Mouse (Mus musculus) 3134 (cell line): ENCODE results near the gene Ptpn12.

Source experiments
- DNase-seq: peaks from one replicate; pipeline ENCODE4 v3.0.0-alpha.2; 2011; ENCODE audit warnings: low spot score; ENCODE audit not compliant: insufficient read length; ENCODE audit errors: extremely low read depth

Ptpn12 gene

GRCm38 (mm10) chr5:21055820-21056531 is at the start of gene Ptpn12:
Gene Ptpn12, minus strand, starts transcription at chr5:21055911.
- peak; percentile 95 for DNase-seq

DNA sequence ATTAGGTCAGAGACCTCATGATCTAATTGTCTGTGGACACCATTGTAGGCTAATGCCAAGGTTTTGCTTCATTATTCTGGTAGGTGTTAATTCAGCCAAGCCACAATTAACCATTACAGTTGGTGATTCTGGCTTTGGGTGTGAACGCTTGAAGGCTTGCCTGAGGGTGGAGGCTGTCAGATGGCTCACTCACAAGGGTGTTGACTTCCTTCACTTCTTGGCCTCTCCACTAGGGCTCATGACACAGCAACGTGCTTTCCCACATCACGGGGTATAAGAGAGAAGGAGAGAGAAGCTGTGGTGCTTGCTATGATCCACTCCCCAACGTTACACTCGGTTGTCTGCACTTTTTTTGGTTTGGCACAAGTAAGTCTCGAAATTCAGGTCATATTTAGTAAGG is 35.5 kb upstream of the Ptpn12 start:
- DNase-seq, result no peak

DNA sequence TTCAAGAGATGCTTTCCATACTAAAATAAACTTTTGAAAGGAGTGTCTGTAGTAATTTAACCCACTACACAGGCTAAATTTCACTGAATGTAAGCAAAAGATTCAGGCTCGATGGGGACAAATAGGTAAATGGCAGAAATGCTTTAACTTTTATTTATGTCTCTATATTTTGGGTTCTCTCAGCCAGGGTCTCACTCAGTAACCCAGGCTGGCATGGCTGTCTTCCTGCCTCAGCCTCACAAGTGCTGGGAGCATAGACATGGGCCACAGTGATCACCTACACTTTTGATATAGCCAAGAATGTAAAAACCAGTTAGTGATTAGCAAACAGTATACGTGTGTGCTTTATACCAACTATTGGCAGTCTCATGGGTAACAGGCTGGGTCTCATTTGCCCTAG is 1.5 kb upstream of the Ptpn12 start:
- no peak for DNase-seq

- no peak for DNase-seq
These were observed 884 bp upstream of the Ptpn12 start for GRCm38 (mm10) chr5:21056595-21056994.

DNA sequence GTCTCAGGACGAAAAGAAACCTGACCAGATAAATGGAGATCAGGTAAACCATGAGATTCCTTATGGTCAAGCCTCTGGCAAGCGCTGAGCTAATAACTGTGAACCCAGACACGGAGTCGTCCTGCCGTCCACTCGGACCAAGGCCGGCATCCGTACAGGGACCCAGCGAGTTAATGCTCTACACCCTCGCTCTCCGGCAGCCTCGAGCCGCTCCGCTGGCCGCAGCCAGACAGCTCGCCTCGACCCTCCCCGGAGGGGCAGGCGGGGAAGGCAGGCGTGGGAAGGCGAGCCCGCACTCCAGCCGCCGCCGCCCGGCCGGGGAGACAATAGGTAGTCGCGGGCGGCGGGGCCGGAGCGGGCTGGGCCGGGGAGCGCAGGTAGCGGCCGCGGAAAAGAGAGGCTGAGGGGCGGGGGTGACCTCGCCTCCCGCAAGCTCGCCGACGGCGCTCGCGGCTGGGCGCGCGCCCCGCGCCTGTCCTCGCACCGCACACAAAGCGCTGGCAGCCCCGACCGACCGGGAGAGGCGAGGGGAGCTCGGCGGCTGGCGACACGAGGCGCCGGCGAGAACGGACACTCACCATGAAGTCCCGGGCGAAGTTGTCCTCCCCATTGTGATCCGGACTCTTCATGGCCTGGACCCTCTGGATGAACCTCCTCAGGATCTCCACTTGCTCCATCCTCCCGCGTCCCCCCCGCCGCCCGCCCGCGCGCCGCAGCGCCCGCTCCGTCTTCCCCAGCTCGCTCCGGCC is 466 bp downstream of the Ptpn12 start:
- DNase-seq, result peak; percentile 53

DNA sequence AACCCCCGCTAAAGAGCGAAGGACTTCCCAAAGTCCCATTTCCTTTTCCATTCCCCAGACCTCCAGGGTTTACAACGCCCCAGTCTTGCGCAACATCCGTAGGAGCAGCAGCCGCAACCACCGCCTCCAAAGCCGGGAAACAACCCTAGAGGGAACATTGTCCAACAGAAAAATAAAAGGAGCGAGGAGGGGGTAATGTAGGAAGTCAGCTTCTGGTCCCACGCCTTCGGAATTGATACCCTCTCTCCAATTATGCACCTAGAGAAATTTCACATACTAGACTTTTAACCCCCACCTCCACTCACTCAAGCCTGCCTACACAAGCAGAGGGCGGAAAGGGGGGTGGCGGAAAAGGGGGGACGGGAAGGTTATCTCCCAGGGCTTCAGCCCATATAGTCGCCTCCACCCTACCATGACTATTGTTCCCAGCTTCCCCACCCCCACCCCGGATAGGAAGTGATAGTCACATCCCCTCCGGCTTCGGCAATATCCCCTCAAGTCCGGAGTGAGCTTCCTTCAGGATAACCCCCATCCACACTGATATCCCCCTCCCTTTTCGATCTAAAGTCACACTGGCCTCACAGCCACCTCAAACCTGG is 1.1 kb downstream of the Ptpn12 start:
- peak; percentile 65 for DNase-seq

DNA sequence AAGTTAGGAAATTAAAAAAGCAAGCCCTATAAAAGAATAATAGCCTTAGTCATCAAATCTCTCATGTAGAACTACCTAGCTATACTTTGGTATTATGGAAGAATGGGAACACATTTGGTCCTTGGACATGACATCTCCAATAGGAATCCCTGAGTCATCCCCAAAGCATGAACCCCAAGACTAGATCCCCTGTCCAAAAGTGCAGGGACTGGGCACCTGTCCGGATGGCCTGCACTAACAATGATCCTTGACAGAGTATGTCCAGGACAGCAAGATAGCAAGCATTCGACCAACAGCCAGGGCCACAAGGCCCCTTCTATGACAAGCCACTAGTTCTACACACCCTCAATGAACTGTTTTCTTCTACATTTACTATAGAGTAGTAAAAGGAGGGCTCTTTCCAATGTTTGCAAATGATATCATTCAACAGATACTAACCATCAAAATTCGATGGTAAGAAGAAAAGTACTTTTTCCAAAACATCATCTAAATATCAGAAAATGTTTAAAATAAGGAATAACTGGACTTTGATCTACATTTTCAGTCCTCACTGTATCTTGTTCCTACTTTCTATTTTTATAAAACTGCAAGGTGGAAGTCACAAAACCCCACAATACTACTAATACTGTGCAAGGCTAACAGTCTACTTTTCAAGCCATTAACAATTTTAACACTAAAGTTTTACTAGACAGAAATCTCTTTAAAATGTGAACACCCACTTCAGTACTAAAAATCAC is 2.0 kb downstream of the Ptpn12 start:
- DNase-seq, result peak; percentile 21

DNA sequence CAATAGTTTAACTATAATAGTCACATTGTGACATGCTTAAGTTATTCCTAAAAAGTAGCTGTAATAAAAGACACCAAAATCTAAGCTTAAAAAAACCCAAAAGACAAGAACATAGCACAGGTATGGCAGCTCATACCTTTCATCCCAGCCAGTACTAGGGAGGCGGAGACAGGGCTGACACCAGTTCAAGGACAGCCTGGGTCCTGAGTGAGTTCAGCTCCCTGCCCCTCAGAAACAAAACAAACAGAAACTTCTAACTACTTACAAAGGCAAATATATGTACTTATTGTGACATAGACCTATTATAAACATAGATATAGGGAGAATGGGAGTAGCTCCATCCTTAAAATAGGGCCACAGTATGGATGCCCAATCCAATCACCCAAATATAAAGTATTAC is 3.2 kb downstream of the Ptpn12 start:
- no peak for DNase-seq

DNA sequence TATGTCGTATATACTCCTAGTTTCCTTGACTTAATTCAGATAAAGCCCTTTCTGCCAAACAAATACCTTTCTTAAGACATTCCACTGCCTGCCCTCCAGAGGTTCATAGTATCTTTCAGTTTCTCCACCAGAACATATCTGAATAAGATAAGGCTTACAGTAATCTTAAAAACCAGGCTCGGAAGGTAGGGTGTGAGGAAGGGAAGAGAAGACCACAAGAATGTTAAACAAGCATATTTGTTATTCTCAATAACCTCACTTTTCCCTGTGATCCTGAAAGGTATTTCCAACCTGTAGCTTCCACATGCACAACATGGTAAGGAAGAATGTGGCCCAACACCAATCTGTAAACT is 5.0 kb downstream of the Ptpn12 start:
- no peak for DNase-seq

- DNase-seq, result no peak
These were observed 5.5 kb downstream of the Ptpn12 start for GRCm38 (mm10) chr5:21050061-21050769.

DNA sequence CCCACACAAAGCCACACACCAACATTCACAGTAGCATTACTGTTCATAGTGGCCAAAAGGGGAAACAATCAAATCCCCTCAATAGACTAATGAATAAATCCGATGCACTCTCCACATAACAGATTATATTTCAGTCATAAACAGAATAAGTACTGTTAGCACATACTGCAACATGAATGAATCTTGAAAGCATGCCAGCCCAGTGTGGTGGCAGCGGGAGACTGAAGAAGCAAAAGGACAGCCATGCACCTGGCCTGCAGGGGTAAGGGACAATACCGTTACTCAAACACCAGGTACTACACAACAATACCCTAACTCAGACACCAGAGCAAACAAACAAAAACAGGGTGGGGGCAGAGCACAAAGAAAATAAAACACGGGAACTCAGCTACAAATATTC is 6.7 kb downstream of the Ptpn12 start:
- no peak for DNase-seq

DNA sequence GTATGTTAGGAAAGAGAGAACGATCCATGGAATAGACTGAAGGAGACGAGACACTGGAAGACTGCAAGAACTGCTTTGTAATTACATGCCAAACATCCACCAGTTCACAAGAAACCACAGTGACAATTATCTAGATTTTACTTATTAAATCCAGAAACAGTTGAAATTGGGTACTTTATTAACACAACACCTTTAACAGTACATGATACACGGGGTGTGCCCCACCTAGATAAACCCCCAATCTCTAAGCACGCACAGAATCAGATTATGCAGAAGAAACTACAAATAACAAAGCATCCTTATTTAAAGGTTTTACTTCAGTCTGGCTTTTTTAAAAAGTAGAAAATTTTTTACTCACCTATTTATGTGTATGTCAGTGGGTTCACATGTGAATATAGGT is 8.6 kb downstream of the Ptpn12 start:
- no peak for DNase-seq

- no peak for DNase-seq
These were observed 9.3 kb downstream of the Ptpn12 start for GRCm38 (mm10) chr5:21046150-21047048.

- no peak for DNase-seq
These were observed 10.2 kb downstream of the Ptpn12 start for GRCm38 (mm10) chr5:21045462-21045861.

DNA sequence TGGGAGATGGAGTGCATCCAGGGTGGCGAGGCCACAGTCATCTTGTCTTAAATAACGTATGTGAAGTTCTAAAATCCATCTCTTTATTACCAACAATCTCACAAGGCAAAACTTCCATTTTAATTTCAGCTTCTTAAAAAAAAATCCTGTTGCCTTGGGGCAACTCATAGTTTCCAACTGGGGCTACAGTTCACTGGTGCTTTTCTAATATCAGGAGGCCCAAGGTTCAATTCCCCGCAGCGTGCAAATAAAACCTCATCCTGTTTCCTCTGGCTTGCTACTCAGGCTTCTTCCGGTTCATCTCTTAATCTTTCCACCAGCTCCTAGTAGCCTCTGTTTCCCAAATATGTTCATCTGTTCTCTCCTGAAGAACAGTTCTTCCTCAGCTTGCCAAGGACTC is 17.6 kb downstream of the Ptpn12 start:
- no peak for DNase-seq

DNA sequence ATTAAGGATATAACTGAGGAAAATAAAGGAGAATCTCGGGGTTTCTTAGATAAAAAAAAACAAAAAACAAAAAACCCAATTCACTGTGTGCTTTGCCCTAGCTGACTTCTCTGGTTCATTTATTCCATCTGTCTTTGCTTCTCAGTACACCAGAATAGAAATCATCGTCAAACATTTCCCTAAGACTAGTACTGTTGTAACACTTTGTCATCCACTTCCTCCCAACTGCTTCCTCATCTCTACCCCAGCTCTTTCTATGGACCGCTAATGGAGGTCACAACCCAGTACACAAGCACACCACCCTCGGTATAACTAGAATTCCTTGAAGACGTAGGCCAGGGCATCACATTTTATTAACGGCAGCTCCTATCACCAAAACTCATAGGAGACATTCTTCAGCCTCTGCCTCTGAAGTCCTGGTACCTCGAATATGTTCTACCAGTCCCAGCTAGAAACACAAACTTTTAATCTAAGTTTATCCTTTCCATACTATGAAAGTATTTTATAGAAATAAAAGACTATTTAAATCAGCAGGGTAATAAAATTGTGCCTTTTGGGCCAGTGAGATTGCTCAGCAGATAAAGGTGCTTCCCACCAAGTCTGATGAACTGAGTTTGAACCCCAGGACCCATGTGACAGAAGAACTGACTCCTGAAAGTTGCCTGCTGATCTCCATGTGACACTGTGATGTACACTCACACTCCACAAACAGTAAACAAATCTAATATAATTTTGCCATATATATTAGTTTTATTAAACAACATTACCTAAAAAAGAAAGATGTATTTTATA is 19.8 kb downstream of the Ptpn12 start:
- no peak for DNase-seq

DNA sequence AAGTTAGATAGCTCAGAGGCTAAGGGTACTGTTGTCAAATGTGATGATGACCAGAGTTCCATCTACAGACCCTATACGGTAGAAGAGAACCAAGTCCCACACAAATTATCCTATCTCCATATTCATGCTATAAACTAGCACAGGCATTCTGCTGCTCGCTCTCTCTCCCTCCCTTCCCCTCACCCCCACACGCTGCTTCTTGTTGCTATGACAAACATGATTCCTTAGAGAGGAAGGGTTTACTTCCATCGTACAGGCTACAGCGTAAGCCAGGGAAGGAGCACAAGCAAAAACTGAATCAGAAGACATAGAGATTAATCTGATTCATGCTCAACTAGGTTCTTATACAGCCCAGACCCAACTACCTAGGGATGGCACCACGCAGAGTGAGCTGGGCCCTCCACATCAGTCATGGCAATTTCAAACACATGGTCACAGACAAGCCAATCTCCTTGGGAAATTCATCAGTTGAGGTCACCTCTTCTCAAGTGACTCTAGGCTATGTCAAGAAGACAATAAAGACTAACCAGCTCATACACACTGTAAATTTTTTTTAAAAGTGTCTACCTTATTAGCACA is 21.2 kb downstream of the Ptpn12 start:
- no peak for DNase-seq

- DNase-seq, result no peak
These were observed 22.2 kb downstream of the Ptpn12 start for GRCm38 (mm10) chr5:21033382-21034056.
